Mouse (Mus musculus) MEL (cell line): ENCODE results near the gene Speg. TPM values are rescaled to one million over a fixed set of nuclear protein-coding genes. Genes with fewer than 3 reads are reported as not detected.

Source experiments
- DNase-seq: peaks from one replicate; pipeline ENCODE4 v3.0.0; 2011; ENCODE audit warnings: low read depth, low spot score
- H3K27ac ChIP-seq: 2 replicates; pipeline ENCODE4 v1.5.1; 2012; ENCODE audit warnings: low read depth, mild to moderate bottlenecking, control low read depth, low read length, moderate library complexity; ENCODE audit not compliant: control insufficient read depth
- H3K27me3 ChIP-seq, 2 experiments: fragments of 150-350 bp in 1 of 2; sonication (generic) in 1 of 2; 2 replicates each; pipeline ENCODE4 v1.6.1; 2012; ENCODE audit warnings: low read length in 2 of 2, mild to moderate bottlenecking in 2 of 2, improper control_type of control experiment in 1 of 2, moderate library complexity in 1 of 2; ENCODE audit not compliant: insufficient read depth in 2 of 2, control insufficient read depth in 1 of 2
- H3K36me3 ChIP-seq, 2 experiments: 2 replicates each; pipeline ENCODE4 v1.6.1; 2012 to 2014; ENCODE audit warnings: low read length in 2 of 2, improper control_type of control experiment in 1 of 2, inconsistent platforms in 1 of 2, mild to moderate bottlenecking in 1 of 2; ENCODE audit not compliant: insufficient read depth in 2 of 2, control insufficient read depth in 1 of 2
- H3K4me1 ChIP-seq, 2 experiments: fragments of 150-350 bp in 1 of 2; sonication (generic) in 1 of 2; 2 replicates each; pipeline ENCODE4 v1.6.1; 2012; ENCODE audit warnings: low read length in 2 of 2, improper control_type of control experiment in 1 of 2, mild to moderate bottlenecking in 1 of 2; ENCODE audit not compliant: insufficient read depth in 2 of 2, control insufficient read depth in 1 of 2
- H3K4me3 ChIP-seq, 2 experiments: fragments of 150-350 bp in 1 of 2; sonication (generic) in 1 of 2; 2 replicates each; pipeline ENCODE4 v1.5.1; 2012; ENCODE audit warnings: low read depth in 2 of 2, low read length in 2 of 2, mild to moderate bottlenecking in 2 of 2, moderate library complexity in 2 of 2, control low read depth in 1 of 2, improper control_type of control experiment in 1 of 2; ENCODE audit not compliant: control insufficient read depth in 1 of 2, insufficient read depth in 1 of 2
- H3K79me2 ChIP-seq: 2 replicates; pipeline ENCODE4 v1.6.1; 2012; ENCODE audit warnings: mild to moderate bottlenecking, low read length, moderate library complexity; ENCODE audit not compliant: control insufficient read depth, poor library complexity, insufficient read depth
- H3K9ac ChIP-seq: 2 replicates; pipeline ENCODE4 v1.6.1; 2012; ENCODE audit warnings: low read depth, mild to moderate bottlenecking, control low read depth, low read length, moderate library complexity; ENCODE audit not compliant: control insufficient read depth, poor library complexity, severe bottlenecking
- H3K9me3 ChIP-seq: fragments of 150-350 bp; sonication (generic); replicated peaks from 2 replicates; pipeline ENCODE4 v1.6.1; 2012; ENCODE audit warnings: mild to moderate bottlenecking, low read length, improper control_type of control experiment, moderate library complexity; ENCODE audit not compliant: insufficient read depth
- BHLHE40 ChIP-seq: IDR thresholded peaks from 2 replicates; pipeline ENCODE4 v1.6.1; 2012; ENCODE audit warnings: low read depth, mild to moderate bottlenecking, inconsistent platforms, low read length, improper control_type of control experiment, borderline replicate concordance
- CTCF ChIP-seq, 3 experiments: IDR thresholded peaks in 2 of 3; conservative IDR thresholded peaks in 1 of 3; 2 replicates each; pipeline ENCODE4 v1.5.1; 2011 to 2012; ENCODE audit warnings: low read length in 3 of 3, low read depth in 2 of 3, mild to moderate bottlenecking in 2 of 3, improper control_type of control experiment in 1 of 3, inconsistent platforms in 1 of 3, mixed read lengths in 1 of 3, moderate library complexity in 1 of 3; ENCODE audit not compliant: control insufficient read depth in 1 of 3, insufficient read depth in 1 of 3, poor library complexity in 1 of 3, severe bottlenecking in 1 of 3
- E2F4 ChIP-seq: IDR thresholded peaks from 2 replicates; pipeline ENCODE4 v1.6.1; 2011; ENCODE audit warnings: low read depth, low read length, improper control_type of control experiment, borderline replicate concordance
- ELF1 ChIP-seq: IDR thresholded peaks from 2 replicates; pipeline ENCODE4 v1.6.1; 2014; ENCODE audit warnings: low read depth, mild to moderate bottlenecking, inconsistent platforms, low read length, improper control_type of control experiment, moderate library complexity
- EP300 ChIP-seq, 2 experiments: IDR thresholded peaks; 2 replicates each; pipeline ENCODE4 v1.6.1; 2011; ENCODE audit warnings: improper control_type of control experiment in 2 of 2, low read length in 2 of 2, low read depth in 1 of 2, mild to moderate bottlenecking in 1 of 2
- ETS1 ChIP-seq: IDR thresholded peaks from 2 replicates; pipeline ENCODE4 v1.6.1; 2012; ENCODE audit warnings: low read depth, mild to moderate bottlenecking, inconsistent platforms, low read length, improper control_type of control experiment, moderate library complexity
- GABPA ChIP-seq: IDR thresholded peaks from 2 replicates; pipeline ENCODE4 v1.6.1; 2012; ENCODE audit warnings: low read depth, mild to moderate bottlenecking, inconsistent platforms, low read length, improper control_type of control experiment, moderate library complexity
- GATA1 ChIP-seq: IDR thresholded peaks from 2 replicates; pipeline ENCODE4 v1.6.1; 2011; ENCODE audit warnings: low read depth, low read length, improper control_type of control experiment
- HCFC1 ChIP-seq: IDR thresholded peaks from 2 replicates; pipeline ENCODE4 v1.6.1; 2012; ENCODE audit warnings: low read depth, mild to moderate bottlenecking, inconsistent platforms, low read length, improper control_type of control experiment, moderate library complexity
- KAT2A ChIP-seq: conservative IDR thresholded peaks from 2 replicates; pipeline ENCODE4 v1.6.1; 2012; ENCODE audit warnings: low read depth, low read length, improper control_type of control experiment, inconsistent platforms
- MAZ ChIP-seq: IDR thresholded peaks from 2 replicates; pipeline ENCODE4 v1.6.1; 2012; ENCODE audit warnings: low read depth, mild to moderate bottlenecking, inconsistent platforms, low read length, improper control_type of control experiment
- MEF2A ChIP-seq: IDR thresholded peaks from 2 replicates; pipeline ENCODE4 v1.6.1; 2014; ENCODE audit warnings: low read depth, mild to moderate bottlenecking, inconsistent platforms, low read length, improper control_type of control experiment; ENCODE audit not compliant: poor library complexity, insufficient replicate concordance, severe bottlenecking; ENCODE audit errors: extremely low read depth
- MYB ChIP-seq: IDR thresholded peaks from 2 replicates; pipeline ENCODE4 v1.6.1; 2011; ENCODE audit warnings: mild to moderate bottlenecking, low read depth, low read length, improper control_type of control experiment
- POLR2AphosphoS5 ChIP-seq: IDR thresholded peaks from 2 replicates; pipeline ENCODE4 v1.6.1; 2012; ENCODE audit warnings: low read depth, borderline replicate concordance, mild to moderate bottlenecking, inconsistent platforms, low read length, moderate library complexity, mixed read lengths
- TBP ChIP-seq: IDR thresholded peaks from 2 replicates; pipeline ENCODE4 v1.8.0; 2011; ENCODE audit warnings: low read depth, low read length, improper control_type of control experiment
- TCF12 ChIP-seq: IDR thresholded peaks from 2 replicates; pipeline ENCODE4 v1.6.1; 2014; ENCODE audit warnings: low read depth, mild to moderate bottlenecking, inconsistent platforms, low read length, improper control_type of control experiment, moderate library complexity
- ZKSCAN1 ChIP-seq: IDR thresholded peaks from 2 replicates; pipeline ENCODE4 v1.6.1; 2012; ENCODE audit warnings: low read depth, mild to moderate bottlenecking, inconsistent platforms, low read length, improper control_type of control experiment, moderate library complexity
- ZMIZ1 ChIP-seq: IDR thresholded peaks from 2 replicates; pipeline ENCODE4 v1.6.1; 2012; ENCODE audit warnings: low read depth, mild to moderate bottlenecking, inconsistent platforms, low read length, improper control_type of control experiment, moderate library complexity
- ZNF384 ChIP-seq: IDR thresholded peaks from 2 replicates; pipeline ENCODE4 v1.6.1; 2012; ENCODE audit warnings: low read depth, mild to moderate bottlenecking, inconsistent platforms, low read length, improper control_type of control experiment
- polyA plus RNA-seq, 2 experiments: library from polyadenylated mRNA; stranded (reverse) in 1 of 2; unstranded in 1 of 2; fragments of >175 nt in 1 of 2; fragments of >200 nt in 1 of 2; gene quantifications; 2 replicates each; pipeline versions ENCODE4 v1.2.1 to v1.2.4; 2012; ENCODE audit warnings: low replicate concordance in 2 of 2, low read depth in 1 of 2; ENCODE audit not compliant: insufficient read length in 2 of 2, insufficient read depth in 1 of 2, missing spikeins in 1 of 2
- total RNA-seq: library from RNA; depleted of rRNA; stranded (reverse); fragments of 300-350 nt; gene quantifications from 2 replicates; pipeline ENCODE4 v1.2.3, GENCODE M21; 2012

The Speg gene
- total and polyA plus RNA-seq, 3 experiments: 1.7 to 9.5 TPM; not detected in 1

DNA sequence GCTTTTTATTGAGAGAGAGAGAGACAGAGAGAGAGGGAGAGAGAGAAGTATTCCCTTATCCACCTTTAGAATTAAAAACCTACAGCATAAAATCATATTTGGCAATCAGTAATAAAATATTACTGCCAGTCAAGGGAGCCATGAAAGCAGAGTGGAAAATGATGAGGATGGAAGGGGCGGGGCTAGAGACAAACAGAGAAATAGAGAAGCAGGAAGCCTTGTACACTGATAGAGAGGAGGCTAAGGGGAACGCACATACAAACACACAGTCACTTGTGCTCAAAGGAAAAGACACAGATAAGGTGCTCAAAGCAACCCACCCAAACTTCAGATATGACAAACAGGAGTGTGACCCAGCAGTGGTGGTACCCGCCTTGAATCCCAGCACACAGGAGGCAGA, 11.2 kb upstream of the Speg start:
- H3K4me3 ChIP-seq: no peak overlapping the region
- H3K9ac ChIP-seq: no peak overlapping the region
- peaks cover 0 to 10% of the 10 kb centered on the region in 2 experiments; a peak in 3 of 4 replicates for H3K4me1 ChIP-seq
- H3K79me2 ChIP-seq: no peaks in the 10 kb centered on the region
- no peaks in the 10 kb centered on the region for H3K9me3 ChIP-seq
- no peaks in the 10 kb centered on the region; a peak in 1 of 4 replicates for H3K27me3 ChIP-seq
- H3K27ac ChIP-seq: no peak overlapping the region
- peaks cover 0 to 3% of the 10 kb centered on the region in 2 experiments; a peak in 2 of 4 replicates for H3K36me3 ChIP-seq
- DNase-seq: peak; percentile 59
- TF ChIP-seq GATA1: 0 out of 2 replicates have a peak, but pooled peaks have one; percentile 25
- TF ChIP-seq HCFC1: 0 out of 2 replicates have a peak, but pooled peaks have one; percentile 29
- TF ChIP-seq ZKSCAN1: no peak
- no peak for TF ChIP-seq E2F4

DNA sequence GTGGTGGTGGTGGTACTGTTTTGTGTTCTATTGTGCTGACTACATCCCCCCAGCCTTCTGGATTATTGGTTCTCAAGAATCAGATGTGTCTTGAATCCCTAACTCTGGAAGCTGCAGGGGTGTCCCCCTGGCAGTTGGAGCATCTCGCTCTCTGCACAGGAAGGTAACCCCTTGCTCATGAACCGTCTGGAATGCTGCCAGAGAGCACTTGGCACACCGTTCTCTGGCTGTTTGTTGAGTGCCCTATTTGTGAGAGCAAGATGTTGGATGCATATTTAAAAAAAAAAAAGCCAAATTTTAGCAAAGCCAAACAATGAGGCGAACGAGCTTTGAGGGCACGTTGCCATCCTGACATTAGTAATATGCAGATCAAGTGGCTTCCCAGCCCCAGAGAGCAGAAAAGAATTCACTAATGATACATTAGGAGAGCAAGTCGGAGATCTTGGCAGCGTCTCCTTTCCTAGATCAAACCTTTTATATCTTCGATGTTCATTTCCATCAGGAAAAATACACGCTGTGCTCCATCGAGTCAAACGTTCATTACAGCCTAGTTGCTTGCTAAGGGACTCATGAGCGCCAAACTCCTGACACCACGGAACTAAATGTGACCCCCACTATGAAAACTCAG, 9.5 kb upstream of the Speg start:
- Histone ChIP-seq H3K79me2 (no peaks in the 10 kb centered on the region), H3K9ac (no peak overlapping the region), H3K27ac (no peak overlapping the region), H3K4me3 (no peak overlapping the region), H3K36me3 (peaks cover 0 to 3% of the 10 kb centered on the region in 2 experiments; a peak in 2 of 4 replicates), H3K4me1 (peaks cover 0 to 10% of the 10 kb centered on the region in 2 experiments; a peak in 3 of 4 replicates), H3K9me3 (no peaks in the 10 kb centered on the region), H3K27me3 (no peaks in the 10 kb centered on the region; a peak in 1 of 4 replicates)
- TF ChIP-seq MYB: no peak
- no peak for TF ChIP-seq MAZ
- no peak for TF ChIP-seq TCF12
- no peak for TF ChIP-seq ZKSCAN1
- TF ChIP-seq ETS1: no peak
- TF ChIP-seq KAT2A: no peak
- no peak for TF ChIP-seq ZMIZ1
- TF ChIP-seq HCFC1: no peak
- TF ChIP-seq E2F4: no peak
- TF ChIP-seq CTCF (IDR thresholded peaks at IDR 0.05 in 2 of 3, conservative IDR thresholded peaks at IDR 0.05 in 1 of 3; ENCODE audit: control insufficient read depth in 1 of 3, insufficient read depth in 1 of 3, low read depth in 2 of 3, low read length in 3 of 3, poor library complexity in 1 of 3, severe bottlenecking in 1 of 3): no peak
- TF ChIP-seq TBP: no peak
- no peak for DNase-seq

DNA sequence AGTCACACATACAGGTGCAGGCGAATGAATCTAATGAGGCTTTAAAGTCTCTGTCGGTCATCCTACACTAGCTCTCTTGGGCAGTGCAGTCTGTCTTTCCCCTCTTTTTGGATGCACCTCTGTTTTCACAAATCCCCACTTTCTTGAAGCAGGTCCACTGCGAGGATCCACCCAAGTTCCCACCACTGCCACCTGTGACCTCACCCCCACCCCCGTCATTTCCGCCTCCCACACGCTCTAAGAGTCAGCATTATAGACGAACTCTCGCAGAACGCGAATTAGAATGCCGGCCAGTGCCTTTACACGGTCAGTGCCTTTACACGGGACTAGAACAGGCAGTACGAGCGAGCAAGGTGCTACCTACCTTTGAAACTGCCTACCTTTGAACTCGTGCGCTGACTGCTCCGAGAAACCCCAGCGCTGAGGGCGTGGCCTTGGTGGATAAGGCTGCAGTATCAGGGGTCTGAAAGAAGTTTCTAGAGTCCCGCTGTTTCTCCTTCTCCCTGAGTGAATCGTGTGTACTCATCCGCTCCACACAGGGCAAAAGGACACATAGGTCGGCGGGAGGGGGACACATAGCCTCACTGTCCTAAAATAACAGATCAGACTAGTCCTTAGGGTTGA, 5.6 kb upstream of the Speg start:
- H3K9me3 ChIP-seq: no peaks in the 10 kb centered on the region
- no peaks in the 10 kb centered on the region for H3K79me2 ChIP-seq
- no peaks in the 10 kb centered on the region for H3K4me1 ChIP-seq
- no peak for DNase-seq
- no peak overlapping the region for H3K4me3 ChIP-seq
- H3K27me3 ChIP-seq: no peaks in the 10 kb centered on the region; a peak in 1 of 4 replicates
- H3K36me3 ChIP-seq: no peaks in the 10 kb centered on the region
- TF ChIP-seq GABPA (no peak), KAT2A (no peak), BHLHE40 (no peak), MEF2A (no peak), POLR2AphosphoS5 (no peak), ZNF384 (no peak), EP300 (IDR thresholded peaks at IDR 0.05; ENCODE audit: low read depth in 1 of 2, low read length in 2 of 2) (no peak), ELF1 (no peak)
- no peak overlapping the region for H3K27ac ChIP-seq
- H3K9ac ChIP-seq: no peak overlapping the region
